Mouse (Mus musculus) embryonic facial prominence, embryonic 13.5 days (tissue): ENCODE results near the gene Tspan7. TPM values are rescaled to one million over a fixed set of nuclear protein-coding genes. Genes with fewer than 3 reads are reported as not detected.

ENCODE experiments used
- ATAC-seq: fragments of 200-750 bp; cut with Nextera tagmentation; 2 replicates; pipeline ENCODE4 v1.8.0; 2017; ENCODE audit warnings: low read depth; ENCODE audit not compliant: insufficient number of reproducible peaks, insufficient read depth, low FRiP score, low TSS enrichment
- H3K27ac ChIP-seq: fragments of 300-500 bp; sonication (generic); 2 replicates; pipeline ENCODE4 v1.5.1; 2015; ENCODE audit warnings: moderate library complexity, mild to moderate bottlenecking, inconsistent platforms
- H3K27me3 ChIP-seq: fragments of 300-500 bp; sonication (generic); 2 replicates; pipeline ENCODE4 v1.6.1; 2015; ENCODE audit warnings: mild to moderate bottlenecking, inconsistent platforms
- H3K36me3 ChIP-seq: fragments of 300-500 bp; sonication (generic); 2 replicates; pipeline ENCODE4 v1.6.1; 2015; ENCODE audit warnings: mild to moderate bottlenecking, inconsistent platforms
- H3K4me1 ChIP-seq: fragments of 300-500 bp; sonication (generic); 2 replicates; pipeline ENCODE4 v1.6.1; 2015; ENCODE audit warnings: inconsistent platforms
- H3K4me2 ChIP-seq: fragments of 300-500 bp; sonication (generic); 2 replicates; pipeline ENCODE4 v1.6.1; 2015; ENCODE audit warnings: moderate library complexity, mild to moderate bottlenecking, inconsistent platforms
- H3K4me3 ChIP-seq: fragments of 300-500 bp; sonication (generic); 2 replicates; pipeline ENCODE4 v1.5.1; 2015; ENCODE audit warnings: mild to moderate bottlenecking, inconsistent platforms
- H3K9ac ChIP-seq: fragments of 300-500 bp; sonication (generic); 2 replicates; pipeline ENCODE4 v1.6.1; 2015; ENCODE audit warnings: mild to moderate bottlenecking, inconsistent platforms
- H3K9me3 ChIP-seq: fragments of 300-500 bp; sonication (generic); 2 replicates; pipeline ENCODE4 v1.6.1; 2016; ENCODE audit warnings: inconsistent platforms
- WGBS: fragments of 180-500 bp; shearing (Covaris S2); methylation state at CpG from one replicate; pipeline ENCODE4 v1.1.7; 2015; ENCODE audit warnings: mixed read lengths; 5-methylcytosine and 5-hydroxymethylcytosine counted together
- polyA plus RNA-seq: library from polyadenylated mRNA; unstranded; fragments of >200 nt; fragmentation: Nextera tagmentation; extraction: Ambion mirVana; gene quantifications from 2 replicates; pipeline ENCODE4 v1.2.1, GENCODE M21; 2015

Gene Tspan7
- polyA plus RNA-seq, 1 experiment from 2014 or later = 65.5 TPM

- WGBS = 45% methylated on average over 2 of the region's 2 CpGs
- no peaks in the 10 kb centered on the region for H3K4me1 ChIP-seq
- H3K27me3 ChIP-seq = no peaks in the 10 kb centered on the region
- no peak overlapping the region for H3K4me2 ChIP-seq
- no peak overlapping the region for H3K27ac ChIP-seq
- no peak for ATAC-seq
- H3K36me3 ChIP-seq = no peaks in the 10 kb centered on the region
- H3K9me3 ChIP-seq = no peaks in the 10 kb centered on the region
- H3K9ac ChIP-seq = no peak overlapping the region
- no peak overlapping the region for H3K4me3 ChIP-seq
These were observed 17.7 kb downstream of the Tspan7 start for GRCm38 (mm10) chrX:10502616-10503015.

DNA sequence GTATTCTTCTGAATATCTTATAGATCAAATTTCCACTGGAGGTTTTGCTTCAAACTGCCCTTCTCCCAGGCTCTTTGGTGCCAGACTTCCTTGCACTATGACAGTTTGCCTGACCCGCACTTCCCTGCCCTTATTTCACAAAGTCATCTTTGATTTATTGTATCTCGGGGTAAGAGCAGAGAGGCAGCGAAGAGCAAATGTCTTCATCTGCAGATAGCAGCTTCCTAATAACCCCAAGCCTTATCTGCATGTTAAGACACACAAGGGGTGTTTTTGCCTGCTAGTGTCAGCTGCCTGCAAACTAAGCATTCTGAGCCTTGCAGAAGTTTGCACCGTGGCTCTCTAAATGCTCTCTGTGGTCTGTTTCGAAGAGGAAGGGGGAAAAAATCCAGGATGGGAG is 29.5 kb downstream of the Tspan7 start:
- ATAC-seq = no peak
- H3K4me1 ChIP-seq = no peaks in the 10 kb centered on the region

GRCm38 (mm10) chrX:10514971-10515370 is 30.0 kb downstream of the Tspan7 start:
- Histone ChIP-seq H3K4me2 (no peak overlapping the region), H3K36me3 (no peaks in the 10 kb centered on the region), H3K27ac (no peak overlapping the region), H3K9ac (no peak overlapping the region), H3K4me3 (no peak overlapping the region), H3K4me1 (no peaks in the 10 kb centered on the region), H3K9me3 (no peaks in the 10 kb centered on the region), H3K27me3 (no peaks in the 10 kb centered on the region; the same call in 1 of the 2 replicates)
- ATAC-seq = no peak
- WGBS = 41% methylated on average over 3 of the region's 3 CpGs

More for the DNA sequence above, 29.5 kb downstream of the Tspan7 start:
- H3K4me3 ChIP-seq = no peak overlapping the region
- H3K9ac ChIP-seq = no peak overlapping the region
- H3K4me2 ChIP-seq = no peak overlapping the region
- H3K27ac ChIP-seq = no peak overlapping the region
- 67% methylated on average over 5 of the region's 5 CpGs for WGBS
- no peaks in the 10 kb centered on the region; the same call in 1 of the 2 replicates for H3K27me3 ChIP-seq
- no peaks in the 10 kb centered on the region for H3K9me3 ChIP-seq
- no peaks in the 10 kb centered on the region for H3K36me3 ChIP-seq

DNA sequence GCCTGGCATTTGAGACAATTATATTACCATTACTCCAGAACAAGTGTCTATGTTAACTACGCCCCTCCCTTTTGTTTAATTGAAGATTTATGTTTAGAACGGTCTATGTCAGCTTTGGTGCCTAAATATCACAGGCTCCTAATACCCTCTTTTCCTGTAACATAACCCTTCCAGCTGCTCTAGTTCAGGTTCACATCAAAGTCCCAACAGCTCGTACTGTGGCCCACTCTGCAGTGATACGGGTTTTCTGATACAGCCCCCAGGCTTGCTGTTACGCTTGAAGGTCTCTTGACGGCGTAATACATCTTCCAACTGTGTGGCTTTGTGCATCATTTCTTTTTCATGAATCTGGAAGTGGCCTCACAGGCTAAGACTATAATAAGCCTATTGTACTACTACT is 31.5 kb downstream of the Tspan7 start:
- no peak for ATAC-seq
- Histone ChIP-seq H3K4me1 (no peaks in the 10 kb centered on the region), H3K27ac (no peak overlapping the region), H3K27me3 (no peaks in the 10 kb centered on the region; the same call in 1 of the 2 replicates), H3K4me2 (no peak overlapping the region), H3K4me3 (no peak overlapping the region), H3K9ac (no peak overlapping the region), H3K9me3 (no peaks in the 10 kb centered on the region), H3K36me3 (no peaks in the 10 kb centered on the region)
- WGBS = 65% methylated on average over 7 of the region's 7 CpGs

DNA sequence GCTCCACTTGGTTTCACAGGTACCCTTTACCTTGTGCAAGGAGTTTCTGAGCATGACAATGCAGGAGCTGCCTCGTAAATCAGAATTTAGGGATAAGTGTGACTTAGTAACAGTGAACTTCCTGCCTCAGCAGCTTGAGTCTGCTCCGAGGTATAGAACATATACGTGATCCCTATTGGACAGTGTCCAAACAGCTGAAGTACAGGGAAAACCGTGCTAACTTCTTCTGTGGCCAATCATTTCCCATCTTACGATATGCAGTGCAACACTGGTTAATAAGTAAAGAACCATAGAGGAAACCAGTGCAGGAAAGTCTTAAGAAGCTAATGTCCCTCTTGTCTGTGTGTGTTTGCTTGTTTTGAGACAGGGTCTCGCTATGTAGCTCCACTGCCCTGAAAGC is 32.0 kb downstream of the Tspan7 start:
- no peak overlapping the region for H3K4me3 ChIP-seq
- 78% methylated on average over 6 of the region's 6 CpGs for WGBS
- no peaks in the 10 kb centered on the region for H3K36me3 ChIP-seq
- no peaks in the 10 kb centered on the region for H3K9me3 ChIP-seq
- no peak overlapping the region for H3K27ac ChIP-seq
- H3K4me2 ChIP-seq = no peak overlapping the region
- no peaks in the 10 kb centered on the region; the same call in 1 of the 2 replicates for H3K27me3 ChIP-seq
- no peak overlapping the region for H3K9ac ChIP-seq
- H3K4me1 ChIP-seq = no peaks in the 10 kb centered on the region
- ATAC-seq = no peak

DNA sequence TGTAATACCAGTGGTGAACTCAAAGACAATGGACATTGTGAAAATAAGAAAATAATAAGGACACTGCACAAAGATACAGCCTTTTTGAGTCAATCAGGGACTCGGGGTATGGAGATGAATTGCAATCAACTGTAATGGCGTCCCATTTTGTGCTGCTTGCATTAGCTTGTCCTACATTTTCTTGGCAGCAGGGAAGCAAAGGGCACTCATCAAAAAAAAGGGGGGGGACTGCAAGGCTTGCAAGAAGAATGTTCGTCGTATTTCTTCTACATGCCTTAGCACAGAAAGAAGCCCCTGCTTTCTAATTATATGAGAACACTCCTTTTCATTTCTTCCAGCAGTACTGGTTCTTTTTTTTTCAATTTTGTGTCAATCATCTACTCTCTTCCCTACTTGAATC is 32.8 kb downstream of the Tspan7 start:
- no peaks in the 10 kb centered on the region for H3K9me3 ChIP-seq
- H3K4me1 ChIP-seq = no peaks in the 10 kb centered on the region
- no peaks in the 10 kb centered on the region; the same call in 1 of the 2 replicates for H3K27me3 ChIP-seq
- H3K4me3 ChIP-seq = no peak overlapping the region
- no peaks in the 10 kb centered on the region for H3K36me3 ChIP-seq
- no peak overlapping the region for H3K9ac ChIP-seq
- no peak overlapping the region for H3K27ac ChIP-seq
- 70% methylated on average over 4 of the region's 4 CpGs for WGBS
- H3K4me2 ChIP-seq = no peak overlapping the region
- no peak for ATAC-seq

DNA sequence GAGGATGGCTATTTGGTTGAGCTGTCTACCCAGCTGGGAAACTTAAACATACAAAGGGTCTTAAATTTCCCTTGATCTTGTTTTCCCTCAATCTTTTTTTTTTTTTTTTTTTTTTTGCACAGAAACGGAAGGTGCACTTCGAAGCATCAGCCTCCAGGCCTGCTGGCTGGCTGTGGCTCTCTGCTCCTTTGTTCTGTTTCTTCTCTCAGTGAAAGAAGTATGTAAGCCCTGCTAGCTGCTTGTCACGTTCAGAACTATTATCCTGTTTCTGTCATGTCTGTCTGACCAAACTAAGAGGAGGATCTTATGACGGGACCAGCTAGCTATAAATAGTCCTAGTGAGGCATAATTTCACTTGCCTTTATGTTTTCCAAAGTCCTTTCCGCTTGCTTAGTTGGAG is 33.6 kb downstream of the Tspan7 start:
- Histone ChIP-seq H3K27ac (no peak overlapping the region), H3K9me3 (no peaks in the 10 kb centered on the region), H3K36me3 (no peaks in the 10 kb centered on the region), H3K4me1 (no peaks in the 10 kb centered on the region), H3K4me3 (no peak overlapping the region), H3K4me2 (no peak overlapping the region), H3K27me3 (no peaks in the 10 kb centered on the region; the same call in 1 of the 2 replicates), H3K9ac (no peak overlapping the region)
- WGBS = 41% methylated on average over 5 of the region's 5 CpGs
- no peak for ATAC-seq

DNA sequence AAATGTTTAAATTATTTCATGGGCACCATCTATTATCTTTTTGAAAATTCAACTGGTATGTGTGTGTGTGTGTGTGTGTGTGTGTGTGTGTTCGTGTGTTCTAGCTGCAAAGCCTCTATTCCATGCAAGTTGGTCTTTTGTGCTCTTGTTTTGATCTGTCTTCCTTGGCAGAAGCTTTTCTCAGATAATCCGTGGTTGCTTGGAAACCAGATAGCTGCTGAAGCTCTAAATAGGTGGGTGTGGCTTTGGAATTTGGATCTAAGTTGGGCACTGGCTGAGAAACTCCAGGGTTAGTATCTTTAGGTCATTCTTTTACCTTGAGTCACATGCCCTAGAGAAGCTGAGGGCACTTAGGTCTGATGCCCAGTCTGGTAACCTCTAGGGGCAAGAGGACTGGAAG is 50.5 kb downstream of the Tspan7 start:
- WGBS = 30% methylated on average over 2 of the region's 2 CpGs
- Histone ChIP-seq H3K36me3 (no peaks in the 10 kb centered on the region), H3K27ac (no peak overlapping the region), H3K4me1 (0 out of 2 replicates have a peak, but pooled peaks cover 4% of the 10 kb centered on the region), H3K4me2 (no peak overlapping the region), H3K4me3 (no peak overlapping the region), H3K9me3 (no peaks in the 10 kb centered on the region), H3K9ac (no peak overlapping the region), H3K27me3 (no peaks in the 10 kb centered on the region)
- ATAC-seq = no peak

DNA sequence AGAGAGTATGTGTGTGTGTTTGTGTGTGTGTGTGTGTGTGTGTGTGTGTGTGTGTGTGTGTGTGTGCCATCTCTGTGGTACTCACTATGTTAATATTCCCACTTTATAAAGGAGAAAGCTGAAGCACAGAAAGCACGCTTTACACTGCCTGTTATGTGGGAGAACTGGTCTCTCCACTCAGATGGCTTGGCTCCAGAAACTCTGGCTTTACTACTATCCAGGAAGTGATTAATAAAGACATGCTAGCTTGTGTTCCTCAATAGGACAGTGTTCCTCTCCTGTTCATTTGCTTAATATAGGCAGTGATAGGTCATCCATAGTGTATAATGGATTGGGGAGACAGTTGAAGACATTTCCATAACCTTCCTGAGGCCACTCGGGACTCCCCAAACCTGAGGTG is 54.1 kb downstream of the Tspan7 start:
- Histone ChIP-seq H3K9ac (no peak overlapping the region), H3K27ac (no peak overlapping the region)

DNA sequence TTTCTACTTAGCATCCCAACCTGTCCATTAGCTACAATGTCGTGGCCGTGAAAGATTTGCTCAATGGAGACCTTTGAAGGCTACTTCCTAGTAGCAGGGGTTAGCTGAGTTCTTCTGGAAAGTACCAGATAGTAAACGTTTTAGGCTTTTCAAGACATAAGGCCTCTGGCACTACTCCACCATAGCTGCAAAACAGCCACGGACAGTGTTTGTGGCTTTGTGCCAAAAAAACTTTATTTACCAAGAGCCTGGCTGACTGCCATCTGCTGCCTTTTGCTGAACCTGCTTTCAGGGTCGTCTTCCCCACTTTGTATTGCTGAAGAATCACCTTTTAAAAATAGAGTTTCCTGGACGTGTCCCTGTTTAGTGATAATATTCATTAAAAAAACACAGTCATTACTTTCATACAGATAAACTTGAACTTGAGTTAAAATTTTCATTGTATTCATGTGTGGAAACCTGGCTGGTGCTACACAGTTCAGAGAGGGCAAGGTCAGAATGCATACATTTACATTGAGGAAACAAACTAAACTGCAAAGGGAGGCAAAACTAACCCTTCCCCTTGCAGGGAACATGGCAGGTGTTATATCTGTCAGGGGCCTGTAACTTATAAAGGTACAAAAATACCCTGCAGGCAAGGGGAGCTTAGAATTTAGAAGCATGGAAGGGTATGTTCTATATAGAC is 54.7 kb downstream of the Tspan7 start:
- Histone ChIP-seq H3K9me3 (no peaks in the 10 kb centered on the region), H3K36me3 (no peaks in the 10 kb centered on the region), H3K27ac (no peak overlapping the region), H3K27me3 (no peaks in the 10 kb centered on the region; the same call in 1 of the 2 replicates), H3K9ac (no peak overlapping the region), H3K4me3 (no peak overlapping the region), H3K4me2 (no peak overlapping the region), H3K4me1 (0 out of 2 replicates have a peak, but pooled peaks cover 4% of the 10 kb centered on the region)
- no peak for ATAC-seq
- WGBS = 53% methylated on average over 6 of the region's 6 CpGs

More for the DNA sequence above, 54.1 kb downstream of the Tspan7 start:
- Histone ChIP-seq H3K36me3 (no peaks in the 10 kb centered on the region), H3K27me3 (no peaks in the 10 kb centered on the region; the same call in 1 of the 2 replicates), H3K4me2 (no peak overlapping the region), H3K9me3 (no peaks in the 10 kb centered on the region), H3K4me3 (no peak overlapping the region), H3K4me1 (0 out of 2 replicates have a peak, but pooled peaks cover 4% of the 10 kb centered on the region)
- ATAC-seq = no peak
- 77% methylated on average over 2 of the region's 2 CpGs for WGBS

DNA sequence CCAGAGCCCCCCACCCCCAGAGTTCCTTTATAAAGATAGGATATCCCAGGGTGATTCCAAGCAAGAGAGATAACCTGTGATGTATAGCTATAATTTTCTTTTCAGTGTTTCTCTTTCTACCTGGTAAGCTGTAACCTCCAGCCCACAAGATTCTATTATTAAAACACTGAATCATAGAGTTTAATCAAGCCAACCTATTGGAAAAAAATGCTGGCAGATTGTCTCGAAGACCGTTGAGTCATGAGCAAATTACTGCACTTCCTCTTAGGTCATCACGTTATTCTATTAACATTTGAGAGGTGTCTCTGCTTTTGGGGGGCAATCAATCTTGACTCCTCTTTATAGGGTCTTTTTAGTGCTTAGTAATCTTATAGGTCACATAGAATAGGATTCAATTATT is 61.9 kb downstream of the Tspan7 start:
- ATAC-seq = no peak

GRCm38 (mm10) chrX:10549708-10550107 is 64.8 kb downstream of the Tspan7 start:
- 76% methylated on average over 3 of the region's 3 CpGs for WGBS
- Histone ChIP-seq H3K9ac (no peak overlapping the region), H3K4me2 (no peak overlapping the region), H3K27me3 (no peaks in the 10 kb centered on the region), H3K4me3 (no peak overlapping the region), H3K4me1 (no peaks in the 10 kb centered on the region), H3K36me3 (no peaks in the 10 kb centered on the region), H3K27ac (no peak overlapping the region), H3K9me3 (no peaks in the 10 kb centered on the region)
- ATAC-seq = no peak

More for the DNA sequence above, 61.9 kb downstream of the Tspan7 start:
- Histone ChIP-seq H3K27ac (no peak overlapping the region), H3K4me3 (no peak overlapping the region), H3K4me1 (no peaks in the 10 kb centered on the region), H3K9me3 (no peaks in the 10 kb centered on the region), H3K36me3 (no peaks in the 10 kb centered on the region), H3K27me3 (no peaks in the 10 kb centered on the region), H3K4me2 (no peak overlapping the region), H3K9ac (no peak overlapping the region)
- 87% methylated on average over 3 of the region's 3 CpGs for WGBS
